Mouse (Mus musculus) urinary bladder, adult 2 months (tissue): ENCODE measurements around the gene Lsm12. TPM values are rescaled to one million over a fixed set of nuclear protein-coding genes. Genes with fewer than 3 reads are reported as not detected.
A peak's percentile ranks its signal among the peaks of the same experiment; 100 is the strongest.

Experiments used
- DNase-seq: peaks from one replicate; pipeline ENCODE4 v3.0.0; 2022; ENCODE audit warnings: low spot score
- polyA plus RNA-seq: library from polyadenylated mRNA; depleted of rRNA; stranded (reverse); fragments of >200 nt; gene quantifications from 2 replicates; pipeline ENCODE4 v1.2.3, GENCODE M21; 2012

Lsm12 gene
- polyA plus RNA-seq, 1 experiment: 29.9 TPM

DNA sequence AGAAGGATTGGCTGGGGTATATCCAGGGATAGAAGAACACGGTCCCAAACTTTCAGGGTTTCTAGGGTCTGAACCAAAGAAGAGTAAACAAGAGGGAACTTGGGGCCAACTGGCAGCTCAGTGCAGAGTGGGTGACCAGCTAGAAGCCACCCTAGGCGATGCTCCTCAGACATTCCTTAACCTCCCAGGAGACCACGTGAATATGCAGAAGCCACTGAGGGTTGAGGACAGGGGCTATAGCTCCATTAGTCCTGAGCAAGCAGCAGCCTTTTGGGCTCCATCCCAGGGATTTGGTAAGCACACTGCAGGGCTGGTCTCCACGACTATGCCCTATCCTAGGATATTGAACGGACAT lies 31.8 kb upstream of the Lsm12 start:
- peak; percentile 25 for DNase-seq

DNA sequence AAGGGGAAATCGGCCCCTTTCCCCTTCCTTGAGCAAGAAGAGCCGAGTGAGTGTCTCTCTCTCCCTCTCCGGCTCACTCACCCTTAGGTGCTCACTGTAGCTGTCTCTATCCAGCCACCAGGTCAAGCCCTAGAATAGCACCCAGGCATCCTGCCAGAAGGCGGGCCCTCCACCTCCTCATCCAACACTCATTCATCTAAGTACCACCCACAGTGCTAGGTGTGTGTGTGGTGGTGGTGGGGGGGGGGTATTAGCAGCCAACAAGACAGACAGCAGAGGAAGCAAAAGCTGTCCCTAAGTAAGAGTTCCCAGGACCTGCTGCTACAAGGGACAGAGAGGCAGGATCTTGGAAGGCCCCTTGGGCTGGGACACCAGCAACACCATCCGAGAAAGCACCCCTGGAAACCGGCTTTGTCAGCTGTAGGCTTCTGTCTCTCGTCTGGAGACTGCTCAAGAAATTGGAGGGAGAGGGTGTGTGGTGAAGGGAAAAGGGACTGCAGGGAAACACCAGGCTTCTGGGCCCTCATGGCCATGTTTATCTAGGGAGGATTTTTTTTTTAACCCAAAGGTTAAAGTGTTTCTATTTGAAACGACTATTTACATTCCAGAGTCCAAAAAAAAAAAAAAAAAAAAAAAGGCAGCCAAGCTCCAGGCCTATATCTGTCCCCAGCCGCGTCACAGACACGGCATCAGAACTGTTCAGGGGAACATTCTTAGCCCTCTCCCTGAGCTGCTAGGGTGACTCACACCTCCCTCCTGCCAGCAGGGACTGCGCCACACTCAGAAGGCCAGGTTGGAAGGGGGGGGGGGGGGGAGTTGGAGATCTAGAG lies 31.2 kb upstream of the Lsm12 start:
- no peak for DNase-seq

DNA sequence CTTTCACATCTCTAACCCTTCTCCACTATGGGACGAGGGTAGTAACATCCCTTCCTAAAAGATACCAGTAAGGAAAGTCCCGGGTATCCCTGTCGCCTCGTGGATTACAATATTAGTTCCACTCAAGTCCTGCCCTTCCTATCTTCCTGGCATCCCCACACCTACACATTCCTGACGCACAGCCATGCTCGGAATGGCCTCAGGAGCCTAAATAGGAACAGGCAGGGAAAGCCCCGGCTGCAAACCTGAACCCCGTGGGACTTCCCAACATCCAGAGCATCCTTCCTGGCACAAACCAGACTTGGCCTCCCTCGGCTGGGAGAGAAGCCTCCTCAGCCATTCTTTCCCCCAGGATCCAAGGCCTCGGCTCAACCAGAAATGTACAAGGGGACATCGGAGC lies 30.4 kb upstream of the Lsm12 start:
- no peak for DNase-seq

DNA sequence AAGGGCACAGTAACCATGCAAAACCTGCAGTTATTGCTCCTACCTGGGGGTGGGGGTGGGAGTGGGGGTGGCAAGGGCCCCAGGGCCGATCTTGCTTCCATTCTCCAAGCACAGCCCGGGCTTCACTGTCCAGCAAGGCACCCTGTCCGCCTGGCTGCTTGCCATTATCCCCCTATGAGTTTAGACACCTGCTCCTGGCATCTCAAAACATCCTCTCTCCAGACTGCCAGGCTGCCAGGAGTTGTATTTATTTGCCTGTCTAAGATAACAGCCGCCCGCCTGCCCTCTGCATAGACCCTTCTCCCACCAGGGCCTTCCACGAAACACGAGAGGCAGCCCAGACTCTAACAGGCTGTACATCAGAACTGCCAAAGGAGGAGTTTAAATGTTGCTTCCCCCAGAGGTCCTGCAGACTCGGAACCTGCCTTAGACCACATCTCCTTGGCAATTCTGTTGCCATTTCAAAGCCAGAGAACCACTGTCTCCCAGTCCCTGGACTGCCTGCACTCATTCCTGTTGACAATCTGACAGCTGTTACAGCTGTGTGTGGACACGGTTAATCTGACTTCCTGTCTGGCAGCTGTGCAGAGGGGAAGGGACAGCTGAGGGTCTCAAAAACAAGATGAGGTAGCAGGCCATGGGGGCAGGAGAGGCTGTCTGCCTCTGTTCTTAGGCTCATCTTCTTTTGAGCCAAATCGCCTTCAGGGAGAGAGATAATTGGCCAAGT lies 29.5 kb upstream of the Lsm12 start:
- no peak for DNase-seq

GRCm38 (mm10) chr11:102211936-102212341 lies 26.8 kb upstream of the Lsm12 start:
- no peak for DNase-seq

- no peak for DNase-seq
Observed at GRCm38 (mm10) chr11:102211011-102211410, 25.9 kb upstream of the Lsm12 start.

GRCm38 (mm10) chr11:102210185-102210584 lies 25.1 kb upstream of the Lsm12 start:
- DNase-seq: no peak

DNA sequence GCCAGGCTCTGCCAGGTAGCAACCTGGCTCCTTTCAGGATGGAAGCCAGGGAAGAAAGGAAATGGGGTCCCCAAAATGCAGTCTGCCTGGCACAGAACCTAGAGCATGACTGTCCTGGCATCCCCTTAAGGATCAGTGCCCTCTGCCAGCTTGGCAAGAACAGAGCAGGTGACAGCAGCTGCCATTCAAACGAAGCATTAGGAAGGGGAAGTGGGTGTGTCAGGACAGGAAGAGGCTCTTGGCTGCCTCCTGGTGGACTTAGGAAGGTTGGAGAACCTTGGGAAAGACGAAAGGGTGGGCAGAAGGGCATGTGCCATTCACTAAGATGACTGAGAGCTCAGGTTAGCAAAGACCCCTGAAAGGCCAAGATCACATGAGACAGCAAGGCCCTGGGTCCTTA lies 24.6 kb upstream of the Lsm12 start:
- no peak for DNase-seq

GRCm38 (mm10) chr11:102208846-102209245 lies 23.8 kb upstream of the Lsm12 start:
- DNase-seq: no peak

- DNase-seq: no peak
Observed at GRCm38 (mm10) chr11:102207825-102208777, 23.0 kb upstream of the Lsm12 start.

GRCm38 (mm10) chr11:102206481-102206880 lies 21.4 kb upstream of the Lsm12 start:
- no peak for DNase-seq

DNA sequence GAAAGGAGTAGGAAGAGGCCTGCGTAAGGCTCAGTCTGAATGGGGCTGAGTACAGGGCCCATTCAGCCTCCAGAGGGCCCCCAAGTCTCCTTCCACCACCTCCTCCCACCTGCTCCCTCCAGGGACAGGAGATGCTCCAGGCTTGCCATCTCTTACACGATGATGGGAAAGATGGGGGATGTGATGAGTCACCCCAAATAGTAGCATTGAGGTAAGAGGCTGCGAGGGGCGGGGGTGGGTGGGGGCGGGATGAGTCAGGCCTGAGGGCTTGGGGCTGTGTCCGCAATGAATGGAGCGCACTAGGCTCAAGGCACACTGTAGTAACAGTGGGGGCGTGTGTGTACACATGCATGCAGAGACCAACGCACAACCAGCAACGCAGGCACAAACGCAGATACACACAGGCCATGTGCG lies 16.3 kb upstream of the Lsm12 start:
- no peak for DNase-seq

GRCm38 (mm10) chr11:102199856-102200255 lies 14.8 kb upstream of the Lsm12 start:
- no peak for DNase-seq

GRCm38 (mm10) chr11:102198245-102198644 lies 13.1 kb upstream of the Lsm12 start:
- DNase-seq: no peak

- peak; percentile 20 for DNase-seq
Observed at GRCm38 (mm10) chr11:102196018-102196797, 11.1 kb upstream of the Lsm12 start.

DNA sequence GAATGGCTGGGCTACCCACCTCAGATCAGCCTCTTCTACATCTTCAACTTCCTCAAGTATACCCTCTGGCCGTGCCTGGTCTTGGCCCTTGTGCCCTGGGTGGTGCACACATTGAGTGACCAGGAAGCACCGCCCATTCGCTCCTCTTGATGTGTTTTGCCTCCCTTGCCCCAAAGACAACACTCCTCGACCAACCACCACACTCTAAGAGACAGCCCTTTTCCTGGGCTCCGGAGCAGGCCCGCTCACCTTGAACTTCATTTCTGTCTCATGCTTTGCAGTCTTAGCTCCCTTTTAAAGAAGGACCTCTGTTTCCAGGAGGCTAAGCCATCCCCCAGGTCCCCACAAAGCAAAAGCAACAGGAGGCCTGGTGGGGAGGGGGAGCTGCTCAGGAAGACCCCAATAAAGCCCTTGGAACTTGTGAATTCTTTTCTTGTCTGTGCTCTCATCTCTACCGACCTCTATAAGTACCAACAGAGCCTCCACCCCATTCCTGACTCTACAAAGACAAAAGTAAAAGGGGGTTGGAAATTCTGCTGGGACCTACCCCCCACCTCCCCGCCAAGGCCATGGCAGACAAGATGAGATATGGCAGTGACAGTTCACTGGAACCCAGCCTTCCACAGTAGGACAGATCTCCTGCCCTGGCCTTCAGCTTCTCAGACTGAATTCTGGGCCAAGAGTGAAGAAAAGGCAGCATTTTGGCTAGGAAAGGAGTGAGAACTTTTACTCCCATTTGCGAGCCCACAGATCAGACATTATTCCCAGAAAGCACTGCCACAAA lies 8.8 kb upstream of the Lsm12 start:
- no peak for DNase-seq

GRCm38 (mm10) chr11:102190848-102191247 lies 5.8 kb upstream of the Lsm12 start:
- peak; percentile 19 for DNase-seq

GRCm38 (mm10) chr11:102189461-102190436 lies 4.7 kb upstream of the Lsm12 start, which contains the start of gene G6pc3:
TSS of gene G6pc3 (plus strand) at chr11:102189620.
- DNase-seq: peak; percentile 80

DNA sequence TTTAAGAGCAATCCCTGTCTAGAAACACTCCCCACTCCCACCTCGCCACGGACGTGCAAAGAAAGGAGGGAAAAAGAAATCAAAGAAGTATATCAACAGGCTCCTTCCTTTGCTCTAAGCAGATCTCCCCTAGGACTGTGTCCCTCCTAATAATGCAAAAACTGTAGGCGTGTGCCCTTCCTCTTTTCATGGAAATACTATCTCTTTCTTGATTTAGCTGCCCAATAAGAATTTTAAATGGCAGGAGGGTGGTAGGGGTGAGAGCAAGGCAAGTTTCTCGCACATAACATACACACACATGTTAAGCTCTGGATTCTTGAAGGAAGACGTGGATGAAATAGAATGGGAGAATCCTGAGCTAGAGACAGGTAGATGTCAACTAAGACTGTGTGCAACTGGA lies 3.9 kb upstream of the Lsm12 start:
- no peak for DNase-seq
